Mouse (Mus musculus): Measurements from ENCODE around the gene Dirc2. TPM values are rescaled to one million over a fixed set of nuclear protein-coding genes. Genes with fewer than 3 reads are reported as not detected.

The Dirc2 gene
- polyA plus RNA-seq, 1 experiment from 2014 or later = 6.2 TPM

GRCm38 (mm10) chr16:35787163-35787562 is 18.0 kb upstream of the Dirc2 start:
- TF ChIP-seq CTCF (IDR thresholded peaks at IDR 0.05; ENCODE audit: low read depth) (no peak), EP300 (IDR thresholded peaks at IDR 0.05; ENCODE audit: low read depth) (no peak)
- DNase-seq (no peak), ATAC-seq (no peak)
- H3K9me3 ChIP-seq (ENCODE audit: low read length) = no peaks in the 10 kb centered on the region
- no peaks in the 10 kb centered on the region for H3K27me3 ChIP-seq (ENCODE audit: insufficient read depth, low read length)
- H3K4me3 ChIP-seq (ENCODE audit: low read depth, low read length) = no peak overlapping the region
- no peaks in the 10 kb centered on the region; the same call in 1 of the 2 replicates for H3K36me3 ChIP-seq (replicated peaks; ENCODE audit: insufficient read depth, low read length)
- no peak overlapping the region for H3K9ac ChIP-seq (replicated peaks)
- H3K4me1 ChIP-seq (ENCODE audit: insufficient read depth) = peaks cover 2% of the 10 kb centered on the region; the same call in 1 of the 2 replicates
- no peak overlapping the region for H3K27ac ChIP-seq (ENCODE audit: low read depth)
- 85% methylated on average over 6 of the region's 6 CpGs for WGBS (ENCODE audit: insufficient replicate concordance)
- no peak overlapping the region for H3K4me2 ChIP-seq (ENCODE audit: low read depth, low read length)

- H3K4me2 ChIP-seq (ENCODE audit: low read depth, low read length) = no peak overlapping the region
- peaks cover 2% of the 10 kb centered on the region; the same call in 1 of the 2 replicates for H3K4me1 ChIP-seq (ENCODE audit: insufficient read depth)
- no peak for DNase-seq
- H3K9ac ChIP-seq (replicated peaks) = no peak overlapping the region
- no peaks in the 10 kb centered on the region for H3K27me3 ChIP-seq (ENCODE audit: insufficient read depth, low read length)
- no peak overlapping the region for H3K4me3 ChIP-seq (ENCODE audit: low read depth, low read length)
- no peak overlapping the region for H3K27ac ChIP-seq (ENCODE audit: low read depth)
- no peaks in the 10 kb centered on the region; the same call in 1 of the 2 replicates for H3K36me3 ChIP-seq (replicated peaks; ENCODE audit: insufficient read depth, low read length)
- no peaks in the 10 kb centered on the region for H3K9me3 ChIP-seq (ENCODE audit: low read length)
- ATAC-seq = no peak
- WGBS (ENCODE audit: insufficient replicate concordance) = 47% methylated on average over 7 of the region's 7 CpGs
- TF ChIP-seq CTCF (IDR thresholded peaks at IDR 0.05; ENCODE audit: low read depth) (no peak), EP300 (IDR thresholded peaks at IDR 0.05; ENCODE audit: low read depth) (no peak)
These were observed 15.1 kb upstream of the Dirc2 start for GRCm38 (mm10) chr16:35784134-35784725.

GRCm38 (mm10) chr16:35783207-35783573 is 14.0 kb upstream of the Dirc2 start:
- ATAC-seq = no peak
- H3K27me3 ChIP-seq (ENCODE audit: insufficient read depth, low read length) = no peaks in the 10 kb centered on the region
- no peak overlapping the region for H3K9ac ChIP-seq (replicated peaks)
- H3K36me3 ChIP-seq (replicated peaks; ENCODE audit: insufficient read depth, low read length) = no peaks in the 10 kb centered on the region
- WGBS (ENCODE audit: insufficient replicate concordance) = 69% methylated on average over 3 of the region's 3 CpGs
- no peak for TF ChIP-seq EP300 (IDR thresholded peaks at IDR 0.05; ENCODE audit: low read depth)
- no peak for TF ChIP-seq CTCF (IDR thresholded peaks at IDR 0.05; ENCODE audit: low read depth)
- DNase-seq = no peak
- no peak overlapping the region for H3K4me2 ChIP-seq (ENCODE audit: low read depth, low read length)
- H3K27ac ChIP-seq (ENCODE audit: low read depth) = no peak overlapping the region
- no peaks in the 10 kb centered on the region for H3K9me3 ChIP-seq (ENCODE audit: low read length)
- peaks cover 2% of the 10 kb centered on the region; the same call in 1 of the 2 replicates for H3K4me1 ChIP-seq (ENCODE audit: insufficient read depth)
- H3K4me3 ChIP-seq (ENCODE audit: low read depth, low read length) = no peak overlapping the region

GRCm38 (mm10) chr16:35782451-35783206 is 13.5 kb upstream of the Dirc2 start:
- DNase-seq (no peak), ATAC-seq (no peak)
- WGBS (ENCODE audit: insufficient replicate concordance) = 86% methylated on average over 13 of the region's 13 CpGs
- Histone ChIP-seq H3K4me1 (ENCODE audit: insufficient read depth) (peaks cover 2% of the 10 kb centered on the region; the same call in 1 of the 2 replicates), H3K9me3 (ENCODE audit: low read length) (no peaks in the 10 kb centered on the region), H3K36me3 (replicated peaks; ENCODE audit: insufficient read depth, low read length) (no peaks in the 10 kb centered on the region), H3K27ac (ENCODE audit: low read depth) (no peak overlapping the region), H3K4me3 (ENCODE audit: low read depth, low read length) (no peak overlapping the region), H3K27me3 (ENCODE audit: insufficient read depth, low read length) (no peaks in the 10 kb centered on the region), H3K4me2 (ENCODE audit: low read depth, low read length) (no peak overlapping the region), H3K9ac (replicated peaks) (no peak overlapping the region)
- TF ChIP-seq CTCF (IDR thresholded peaks at IDR 0.05; ENCODE audit: low read depth) (no peak), EP300 (IDR thresholded peaks at IDR 0.05; ENCODE audit: low read depth) (no peak)

GRCm38 (mm10) chr16:35781651-35782050 is 12.5 kb upstream of the Dirc2 start:
- ATAC-seq = no peak
- Histone ChIP-seq H3K4me2 (ENCODE audit: low read depth, low read length) (no peak overlapping the region), H3K9me3 (ENCODE audit: low read length) (no peaks in the 10 kb centered on the region), H3K27me3 (ENCODE audit: insufficient read depth, low read length) (no peaks in the 10 kb centered on the region), H3K27ac (ENCODE audit: low read depth) (no peak overlapping the region), H3K4me1 (ENCODE audit: insufficient read depth) (0 out of 2 replicates have a peak, but pooled peaks cover 2% of the 10 kb centered on the region), H3K36me3 (replicated peaks; ENCODE audit: insufficient read depth, low read length) (no peaks in the 10 kb centered on the region), H3K9ac (replicated peaks) (no peak overlapping the region), H3K4me3 (ENCODE audit: low read depth, low read length) (no peak overlapping the region)
- no peak for TF ChIP-seq EP300 (IDR thresholded peaks at IDR 0.05; ENCODE audit: low read depth)
- no peak for TF ChIP-seq CTCF (IDR thresholded peaks at IDR 0.05; ENCODE audit: low read depth)
- WGBS (ENCODE audit: insufficient replicate concordance) = 80% methylated on average over 5 of the region's 5 CpGs
- DNase-seq = no peak

- no peak for ATAC-seq
- H3K9ac ChIP-seq (replicated peaks) = no peak overlapping the region
- 85% methylated on average over 9 of the region's 9 CpGs for WGBS (ENCODE audit: insufficient replicate concordance)
- H3K36me3 ChIP-seq (replicated peaks; ENCODE audit: insufficient read depth, low read length) = no peaks in the 10 kb centered on the region
- no peaks in the 10 kb centered on the region for H3K4me1 ChIP-seq (ENCODE audit: insufficient read depth)
- no peaks in the 10 kb centered on the region for H3K9me3 ChIP-seq (ENCODE audit: low read length)
- no peak overlapping the region for H3K4me2 ChIP-seq (ENCODE audit: low read depth, low read length)
- H3K27ac ChIP-seq (ENCODE audit: low read depth) = no peak overlapping the region
- no peak overlapping the region for H3K4me3 ChIP-seq (ENCODE audit: low read depth, low read length)
- TF ChIP-seq EP300 (IDR thresholded peaks at IDR 0.05; ENCODE audit: low read depth) (no peak), CTCF (IDR thresholded peaks at IDR 0.05; ENCODE audit: low read depth) (no peak)
- no peak for DNase-seq
- H3K27me3 ChIP-seq (ENCODE audit: insufficient read depth, low read length) = no peaks in the 10 kb centered on the region
These were observed 11.9 kb upstream of the Dirc2 start for GRCm38 (mm10) chr16:35781096-35781495.

Measured in liver, postnatal 0 days (tissue).